Mouse (Mus musculus) G1E (cell line): ENCODE data around the gene Cwf19l1.

ENCODE experiments used
- CTCF ChIP-seq: IDR thresholded peaks from 2 replicates; pipeline ENCODE4 v1.5.1; 2012; ENCODE audit warnings: low read depth, low read length, inconsistent platforms, mixed read lengths
- GATA1 ChIP-seq: IDR thresholded peaks from 2 replicates; pipeline ENCODE4 v1.6.1; 2012; ENCODE audit warnings: borderline replicate concordance, low read length, inconsistent platforms, mixed read lengths
- POLR2AphosphoS5 ChIP-seq: IDR thresholded peaks from 2 replicates; pipeline ENCODE4 v1.6.1; 2012; ENCODE audit warnings: low read depth, low read length, inconsistent platforms; ENCODE audit not compliant: insufficient replicate concordance

GRCm38 (mm10) chr19:44159386-44159785 lies 23.7 kb upstream of the Cwf19l1 start:
- no peak for TF ChIP-seq CTCF
- no peak for TF ChIP-seq GATA1
- no peak for TF ChIP-seq POLR2AphosphoS5
